Mouse (Mus musculus) megakaryocyte, embryonic 14.5 days (primary cell): ENCODE results near the gene Tnk2.

Source experiments
- FLI1 ChIP-seq: IDR thresholded peaks from 2 replicates; pipeline ENCODE4 v1.6.1; 2012; ENCODE audit warnings: low read length, inconsistent platforms, mixed read lengths
- GATA1 ChIP-seq: IDR thresholded peaks from 3 replicates; pipeline ENCODE4 v1.6.1; 2012; ENCODE audit warnings: mixed read lengths, low read length, inconsistent platforms, borderline replicate concordance

DNA sequence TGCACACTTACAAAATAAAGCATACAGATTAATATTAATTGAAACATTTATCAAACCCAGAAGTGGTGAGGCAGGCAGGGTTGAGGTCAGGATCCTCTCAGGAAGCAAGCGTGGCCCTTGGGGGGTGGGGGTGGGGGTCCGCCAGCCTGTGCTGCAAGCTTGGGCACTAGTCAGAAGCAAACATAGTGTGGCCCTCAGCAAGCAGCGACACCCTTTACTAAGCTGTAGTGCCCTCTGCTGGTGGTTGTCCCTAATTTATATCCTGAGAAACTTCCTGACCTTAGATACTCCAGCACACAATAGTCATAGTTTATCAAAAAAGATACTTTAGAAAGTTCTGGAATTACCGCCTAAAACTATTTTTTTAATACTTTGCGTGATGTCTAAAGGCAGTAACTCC, 38.5 kb downstream of the Tnk2 start:
- TF ChIP-seq GATA1, result no peak
- no peak for TF ChIP-seq FLI1
